Mouse (Mus musculus): Measurements from ENCODE around the gene Nup210. TPM values are rescaled to one million over a fixed set of nuclear protein-coding genes. Genes with fewer than 3 reads are reported as not detected.
"Not testable (repeated sequence)": the region's sequence is repeated elsewhere in the genome, so short reads cannot be mapped to it uniquely, and the experiment has no call there.

Gene Nup210
- polyA plus RNA-seq, 1 experiment from 2014 or later: 13.1 TPM

- H3K9ac ChIP-seq (replicated peaks; ENCODE audit: low read depth, low read length): no peak overlapping the region
- no peaks in the 10 kb centered on the region for H3K27me3 ChIP-seq (ENCODE audit: control insufficient read depth, insufficient read depth, low read length)
- 83% methylated on average over 2 of the region's 2 CpGs for WGBS
- no peak overlapping the region for H3K27ac ChIP-seq (ENCODE audit: low read length)
- no peaks in the 10 kb centered on the region for H3K9me3 ChIP-seq (ENCODE audit: control insufficient read depth, low read depth, low read length)
- no peak for ATAC-seq (ENCODE audit: insufficient number of reproducible peaks, insufficient read depth, low FRiP score, low read depth)
- H3K4me3 ChIP-seq (ENCODE audit: low read depth, low read length): no peak overlapping the region
- no peaks in the 10 kb centered on the region for H3K36me3 ChIP-seq (ENCODE audit: control insufficient read depth, insufficient read depth, low read length)
- H3K4me2 ChIP-seq (replicated peaks; ENCODE audit: low read depth, low read length): no peak overlapping the region
- peaks cover 6% of the 10 kb centered on the region; the same call in 1 of the 2 replicates for H3K4me1 ChIP-seq (ENCODE audit: control insufficient read depth, insufficient read depth, low read length)
These were observed 11.1 kb downstream of the Nup210 start for GRCm38 (mm10) chr6:91105400-91106129.

GRCm38 (mm10) chr6:91104765-91105399 is 11.7 kb downstream of the Nup210 start:
- Histone ChIP-seq H3K4me2 (replicated peaks; ENCODE audit: low read depth, low read length) (no peak overlapping the region), H3K9me3 (ENCODE audit: control insufficient read depth, low read depth, low read length) (no peaks in the 10 kb centered on the region), H3K4me1 (ENCODE audit: control insufficient read depth, insufficient read depth, low read length) (peaks cover 6% of the 10 kb centered on the region; the same call in 1 of the 2 replicates), H3K4me3 (ENCODE audit: low read depth, low read length) (no peak overlapping the region), H3K9ac (replicated peaks; ENCODE audit: low read depth, low read length) (no peak overlapping the region), H3K27ac (ENCODE audit: low read length) (no peak overlapping the region), H3K27me3 (ENCODE audit: control insufficient read depth, insufficient read depth, low read length) (no peaks in the 10 kb centered on the region), H3K36me3 (ENCODE audit: control insufficient read depth, insufficient read depth, low read length) (no peaks in the 10 kb centered on the region)
- 41% methylated on average over 3 of the region's 3 CpGs for WGBS
- ATAC-seq (ENCODE audit: insufficient number of reproducible peaks, insufficient read depth, low FRiP score, low read depth): peak; percentile 69

GRCm38 (mm10) chr6:91103421-91103820 is 13.2 kb downstream of the Nup210 start:
- H3K9ac ChIP-seq (replicated peaks; ENCODE audit: low read depth, low read length); H3K4me3 ChIP-seq (ENCODE audit: low read depth, low read length); H3K27me3 ChIP-seq (ENCODE audit: control insufficient read depth, insufficient read depth, low read length); H3K4me1 ChIP-seq (ENCODE audit: control insufficient read depth, insufficient read depth, low read length); H3K27ac ChIP-seq (ENCODE audit: low read length); ATAC-seq (ENCODE audit: insufficient number of reproducible peaks, insufficient read depth, low FRiP score, low read depth); H3K4me2 ChIP-seq (replicated peaks; ENCODE audit: low read depth, low read length); H3K36me3 ChIP-seq (ENCODE audit: control insufficient read depth, insufficient read depth, low read length); H3K9me3 ChIP-seq (ENCODE audit: control insufficient read depth, low read depth, low read length): not testable (repeated sequence)
- 88% methylated on average over 1 of the region's 1 CpGs for WGBS

GRCm38 (mm10) chr6:91100621-91101020 is 16.0 kb downstream of the Nup210 start:
- no peak overlapping the region for H3K4me3 ChIP-seq (ENCODE audit: low read depth, low read length)
- no peak overlapping the region for H3K9ac ChIP-seq (replicated peaks; ENCODE audit: low read depth, low read length)
- ATAC-seq (ENCODE audit: insufficient number of reproducible peaks, insufficient read depth, low FRiP score, low read depth): no peak
- H3K27me3 ChIP-seq (ENCODE audit: control insufficient read depth, insufficient read depth, low read length): no peaks in the 10 kb centered on the region
- no peak overlapping the region for H3K4me2 ChIP-seq (replicated peaks; ENCODE audit: low read depth, low read length)
- no peaks in the 10 kb centered on the region for H3K9me3 ChIP-seq (ENCODE audit: control insufficient read depth, low read depth, low read length)
- peaks cover 6% of the 10 kb centered on the region; the same call in 1 of the 2 replicates for H3K4me1 ChIP-seq (ENCODE audit: control insufficient read depth, insufficient read depth, low read length)
- no peak overlapping the region for H3K27ac ChIP-seq (ENCODE audit: low read length)
- WGBS: 75% methylated on average over 5 of the region's 5 CpGs
- no peaks in the 10 kb centered on the region for H3K36me3 ChIP-seq (ENCODE audit: control insufficient read depth, insufficient read depth, low read length)

GRCm38 (mm10) chr6:91097879-91098278 is 18.8 kb downstream of the Nup210 start:
- Histone ChIP-seq H3K36me3 (ENCODE audit: control insufficient read depth, insufficient read depth, low read length) (no peaks in the 10 kb centered on the region), H3K4me3 (ENCODE audit: low read depth, low read length) (no peak overlapping the region), H3K27ac (ENCODE audit: low read length) (no peak overlapping the region), H3K27me3 (ENCODE audit: control insufficient read depth, insufficient read depth, low read length) (no peaks in the 10 kb centered on the region), H3K4me1 (ENCODE audit: control insufficient read depth, insufficient read depth, low read length) (no peaks in the 10 kb centered on the region), H3K4me2 (replicated peaks; ENCODE audit: low read depth, low read length) (no peak overlapping the region), H3K9me3 (ENCODE audit: control insufficient read depth, low read depth, low read length) (no peaks in the 10 kb centered on the region), H3K9ac (replicated peaks; ENCODE audit: low read depth, low read length) (no peak overlapping the region)
- WGBS: 93% methylated on average over 3 of the region's 3 CpGs
- ATAC-seq (ENCODE audit: insufficient number of reproducible peaks, insufficient read depth, low FRiP score, low read depth): no peak

DNA sequence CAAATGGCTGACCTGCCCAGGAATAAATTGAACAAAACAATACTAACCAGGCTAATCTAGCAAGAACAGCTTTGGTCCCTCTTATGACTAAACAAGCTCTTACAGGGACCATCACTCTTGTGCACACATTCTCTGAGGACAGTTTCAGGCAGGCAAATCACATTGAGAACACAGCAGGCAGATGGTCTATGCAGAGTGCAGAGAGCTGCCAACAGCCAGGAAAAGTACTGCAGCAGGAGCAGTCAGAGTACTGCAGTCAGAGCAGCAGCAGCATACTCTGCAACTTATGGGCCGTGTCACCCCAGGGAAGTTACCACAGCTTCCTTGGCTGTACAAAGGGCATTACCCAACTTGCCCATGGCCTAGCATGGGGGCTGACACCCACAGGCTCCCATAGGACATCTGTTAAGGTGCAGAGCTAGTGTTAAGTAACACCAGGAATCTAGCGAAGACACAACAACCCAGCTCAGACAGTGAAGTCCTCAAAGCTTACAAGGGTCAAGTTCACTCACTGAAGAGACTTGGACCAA is 21.5 kb downstream of the Nup210 start:
- Histone ChIP-seq H3K27ac (ENCODE audit: low read length) (no peak overlapping the region), H3K9ac (replicated peaks; ENCODE audit: low read depth, low read length) (no peak overlapping the region), H3K36me3 (ENCODE audit: control insufficient read depth, insufficient read depth, low read length) (no peaks in the 10 kb centered on the region), H3K9me3 (ENCODE audit: control insufficient read depth, low read depth, low read length) (no peaks in the 10 kb centered on the region), H3K27me3 (ENCODE audit: control insufficient read depth, insufficient read depth, low read length) (no peaks in the 10 kb centered on the region), H3K4me1 (ENCODE audit: control insufficient read depth, insufficient read depth, low read length) (no peaks in the 10 kb centered on the region), H3K4me3 (ENCODE audit: low read depth, low read length) (no peak overlapping the region), H3K4me2 (replicated peaks; ENCODE audit: low read depth, low read length) (no peak overlapping the region)
- 93% methylated on average over 2 of the region's 2 CpGs for WGBS
- no peak for ATAC-seq (ENCODE audit: insufficient number of reproducible peaks, insufficient read depth, low FRiP score, low read depth)

GRCm38 (mm10) chr6:91092216-91092899 is 24.3 kb downstream of the Nup210 start:
- no peaks in the 10 kb centered on the region for H3K27me3 ChIP-seq (ENCODE audit: control insufficient read depth, insufficient read depth, low read length)
- H3K9ac ChIP-seq (replicated peaks; ENCODE audit: low read depth, low read length): no peak overlapping the region
- WGBS: 64% methylated on average over 10 of the region's 10 CpGs
- no peak overlapping the region for H3K27ac ChIP-seq (ENCODE audit: low read length)
- H3K4me1 ChIP-seq (ENCODE audit: control insufficient read depth, insufficient read depth, low read length): no peaks in the 10 kb centered on the region
- H3K4me2 ChIP-seq (replicated peaks; ENCODE audit: low read depth, low read length): no peak overlapping the region
- H3K4me3 ChIP-seq (ENCODE audit: low read depth, low read length): no peak overlapping the region
- H3K9me3 ChIP-seq (ENCODE audit: control insufficient read depth, low read depth, low read length): no peaks in the 10 kb centered on the region
- no peaks in the 10 kb centered on the region for H3K36me3 ChIP-seq (ENCODE audit: control insufficient read depth, insufficient read depth, low read length)
- ATAC-seq (ENCODE audit: insufficient number of reproducible peaks, insufficient read depth, low FRiP score, low read depth): no peak

DNA sequence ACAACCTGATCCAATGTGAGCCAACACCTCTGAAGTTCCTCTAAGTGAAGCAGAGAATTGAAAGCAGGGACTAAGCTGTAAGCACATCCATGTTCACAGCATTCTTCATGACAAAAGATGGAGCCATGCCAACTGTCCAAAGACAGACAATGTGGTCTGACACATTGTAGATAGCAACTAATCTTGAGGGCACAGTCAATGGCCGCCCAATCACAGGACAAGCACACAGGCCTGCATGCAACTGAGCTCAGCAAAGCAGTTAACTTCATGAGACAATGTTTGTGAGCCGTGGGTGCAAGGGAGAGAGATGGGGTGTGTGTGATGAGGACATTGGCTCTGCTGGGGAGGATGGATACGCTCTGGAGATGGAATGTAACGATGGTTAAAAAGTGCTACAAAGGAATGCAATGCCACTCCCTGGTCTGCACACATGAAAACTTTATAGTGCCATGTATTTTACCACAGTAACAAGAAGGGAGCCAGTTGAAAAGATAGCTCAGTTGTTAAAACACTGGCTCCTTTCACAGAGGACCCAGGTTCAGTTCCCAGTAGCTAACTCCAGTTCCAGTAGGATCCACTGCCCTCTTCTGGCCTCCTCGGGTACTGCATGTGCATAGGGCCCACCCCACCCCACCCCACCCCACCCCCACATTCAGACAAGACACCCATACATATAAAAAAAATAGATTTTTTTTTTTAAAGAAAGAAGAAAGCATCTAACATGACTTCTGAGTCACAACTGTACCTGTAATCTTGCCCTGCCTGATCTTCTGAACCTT is 31.3 kb downstream of the Nup210 start:
- no peaks in the 10 kb centered on the region for H3K9me3 ChIP-seq (ENCODE audit: control insufficient read depth, low read depth, low read length)
- H3K4me1 ChIP-seq (ENCODE audit: control insufficient read depth, insufficient read depth, low read length): no peaks in the 10 kb centered on the region
- no peaks in the 10 kb centered on the region for H3K36me3 ChIP-seq (ENCODE audit: control insufficient read depth, insufficient read depth, low read length)
- H3K27ac ChIP-seq (ENCODE audit: low read length): no peak overlapping the region
- no peaks in the 10 kb centered on the region for H3K27me3 ChIP-seq (ENCODE audit: control insufficient read depth, insufficient read depth, low read length)
- H3K9ac ChIP-seq (replicated peaks; ENCODE audit: low read depth, low read length): no peak overlapping the region
- no peak overlapping the region for H3K4me2 ChIP-seq (replicated peaks; ENCODE audit: low read depth, low read length)
- ATAC-seq (ENCODE audit: insufficient number of reproducible peaks, insufficient read depth, low FRiP score, low read depth): no peak
- 73% methylated on average over 5 of the region's 5 CpGs for WGBS
- H3K4me3 ChIP-seq (ENCODE audit: low read depth, low read length): no peak overlapping the region
